Mouse (Mus musculus) mesoderm, embryonic 11.5 days (tissue): Measurements from ENCODE around the gene Specc1l.
A peak's percentile ranks its signal among the peaks of the same experiment; 100 is the strongest.

ENCODE experiments used
- DNase-seq: peaks from one replicate; pipeline ENCODE4 v3.0.0-alpha.2; 2012; ENCODE audit warnings: low read depth, low spot score

The Specc1l gene

GRCm38 (mm10) chr10:75224154-75224553, 12.3 kb downstream of the Specc1l start:
- no peak for DNase-seq

- DNase-seq, result no peak
Measured at GRCm38 (mm10) chr10:75224630-75225029, 12.8 kb downstream of the Specc1l start.

DNA sequence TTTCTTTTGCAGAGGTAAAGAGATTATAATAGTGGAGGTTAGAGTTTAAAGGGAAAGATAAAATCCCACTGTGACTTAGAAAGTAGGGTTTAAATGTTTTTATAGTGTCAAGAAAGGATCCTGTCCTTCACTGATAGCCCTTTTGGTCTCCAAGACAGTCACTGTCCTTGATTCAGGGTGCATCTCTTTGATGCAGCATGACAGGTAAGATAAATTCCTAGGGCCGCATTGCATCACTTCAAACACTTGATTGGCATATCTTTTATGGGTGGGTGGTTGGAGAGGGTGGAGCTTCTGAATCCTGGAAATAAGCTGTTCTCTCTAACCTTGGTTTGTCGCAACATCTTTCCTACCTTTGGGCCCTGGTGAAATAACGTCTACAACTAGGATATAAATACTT, 15.5 kb downstream of the Specc1l start:
- no peak for DNase-seq

- DNase-seq, result no peak
Measured at GRCm38 (mm10) chr10:75230572-75230971, 18.7 kb downstream of the Specc1l start.

GRCm38 (mm10) chr10:75231876-75232275, 20.0 kb downstream of the Specc1l start:
- no peak for DNase-seq

GRCm38 (mm10) chr10:75232612-75233155, 20.8 kb downstream of the Specc1l start:
- no peak for DNase-seq

GRCm38 (mm10) chr10:75233489-75233888, 21.6 kb downstream of the Specc1l start:
- DNase-seq, result no peak

DNA sequence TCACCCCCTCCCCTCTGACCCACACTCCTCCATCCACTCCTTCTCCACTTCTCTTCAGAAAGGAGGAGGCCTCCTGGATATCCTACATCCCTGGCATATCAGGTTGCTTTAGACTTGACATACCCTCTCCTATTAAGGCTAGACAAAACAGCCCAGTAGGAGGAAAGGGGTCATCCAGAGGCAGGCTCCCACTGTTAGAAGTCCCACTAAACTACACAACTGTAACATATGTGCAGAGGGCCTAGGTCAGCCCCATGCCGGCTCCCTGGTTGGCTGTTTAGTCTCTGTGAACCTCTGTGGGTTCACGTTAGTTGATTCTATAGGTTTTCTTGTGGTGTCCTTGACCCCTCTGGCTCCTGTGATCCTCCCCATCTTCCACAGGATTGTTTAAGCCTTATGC, 23.9 kb downstream of the Specc1l start:
- no peak for DNase-seq

- DNase-seq, result no peak
Measured at GRCm38 (mm10) chr10:75236156-75236555, 24.3 kb downstream of the Specc1l start.

DNA sequence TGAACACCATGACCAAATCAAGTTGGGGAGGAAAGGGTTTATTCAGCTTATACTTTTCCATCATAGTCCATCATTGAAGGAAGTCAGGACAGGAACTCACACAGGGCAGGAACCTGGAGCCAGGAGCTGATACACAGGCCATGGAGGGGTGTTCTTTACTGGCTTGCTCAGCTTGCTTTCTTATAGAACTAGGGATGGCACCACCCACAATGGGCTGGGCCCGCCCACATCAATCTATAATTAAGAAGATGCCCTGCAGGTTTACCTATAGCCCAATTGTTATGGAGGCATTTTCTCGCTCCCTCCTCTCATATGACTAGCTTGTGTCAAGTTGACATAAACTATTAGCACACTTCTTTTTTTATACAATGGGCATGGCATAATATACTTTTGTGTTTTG, 25.3 kb downstream of the Specc1l start:
- no peak for DNase-seq

DNA sequence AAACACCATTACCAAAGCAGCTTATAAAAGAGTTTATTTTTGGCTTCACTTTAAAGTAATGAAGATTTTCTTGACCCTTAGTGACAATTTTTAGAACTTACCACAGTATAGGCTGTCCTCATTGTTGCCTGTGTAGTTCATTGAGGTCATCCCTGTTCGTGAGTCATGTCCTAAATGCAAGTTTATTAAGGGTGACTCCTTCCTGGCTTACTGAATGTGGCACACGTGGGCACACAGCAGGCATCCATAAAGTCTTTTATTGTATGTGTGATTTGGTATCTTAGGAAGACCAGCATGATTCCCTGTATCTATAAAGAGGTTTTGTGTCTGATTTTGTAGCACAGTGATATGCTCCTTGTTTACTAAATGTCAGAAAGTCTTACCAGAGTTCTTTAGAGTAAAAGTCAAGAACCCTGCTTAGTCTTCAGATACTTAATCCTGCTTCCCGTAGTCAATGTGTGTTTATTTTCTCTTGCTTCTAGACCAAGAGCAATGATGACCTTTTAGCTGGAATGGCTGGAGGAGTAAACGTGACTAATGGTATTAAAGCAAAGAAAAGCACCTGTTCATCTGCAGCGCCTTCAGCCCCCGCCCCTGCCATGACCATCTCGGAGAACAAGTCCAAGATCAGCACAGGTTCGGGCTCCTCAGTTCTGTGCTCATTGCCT, 28.8 kb downstream of the Specc1l start:
- no peak for DNase-seq

- DNase-seq, result no peak
Measured at GRCm38 (mm10) chr10:75245806-75246205, 33.9 kb downstream of the Specc1l start.

DNA sequence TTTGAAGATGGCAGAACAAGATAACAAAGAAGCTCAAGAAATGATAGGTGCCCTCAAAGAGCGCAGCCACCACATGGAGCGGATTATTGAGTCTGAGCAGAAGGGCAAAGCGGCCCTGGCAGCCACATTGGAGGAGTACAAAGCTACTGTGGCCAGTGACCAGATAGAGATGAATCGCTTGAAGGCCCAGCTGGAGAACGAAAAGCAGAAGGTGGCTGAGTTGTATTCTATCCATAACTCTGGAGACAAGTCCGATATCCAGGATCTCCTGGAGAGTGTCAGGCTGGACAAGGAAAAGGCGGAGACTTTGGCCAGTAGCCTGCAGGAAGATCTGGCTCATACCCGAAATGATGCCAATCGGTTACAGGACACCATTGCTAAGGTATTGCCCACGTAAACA, 34.5 kb downstream of the Specc1l start:
- DNase-seq, result no peak

GRCm38 (mm10) chr10:75251011-75251410, 39.1 kb downstream of the Specc1l start:
- no peak for DNase-seq

DNA sequence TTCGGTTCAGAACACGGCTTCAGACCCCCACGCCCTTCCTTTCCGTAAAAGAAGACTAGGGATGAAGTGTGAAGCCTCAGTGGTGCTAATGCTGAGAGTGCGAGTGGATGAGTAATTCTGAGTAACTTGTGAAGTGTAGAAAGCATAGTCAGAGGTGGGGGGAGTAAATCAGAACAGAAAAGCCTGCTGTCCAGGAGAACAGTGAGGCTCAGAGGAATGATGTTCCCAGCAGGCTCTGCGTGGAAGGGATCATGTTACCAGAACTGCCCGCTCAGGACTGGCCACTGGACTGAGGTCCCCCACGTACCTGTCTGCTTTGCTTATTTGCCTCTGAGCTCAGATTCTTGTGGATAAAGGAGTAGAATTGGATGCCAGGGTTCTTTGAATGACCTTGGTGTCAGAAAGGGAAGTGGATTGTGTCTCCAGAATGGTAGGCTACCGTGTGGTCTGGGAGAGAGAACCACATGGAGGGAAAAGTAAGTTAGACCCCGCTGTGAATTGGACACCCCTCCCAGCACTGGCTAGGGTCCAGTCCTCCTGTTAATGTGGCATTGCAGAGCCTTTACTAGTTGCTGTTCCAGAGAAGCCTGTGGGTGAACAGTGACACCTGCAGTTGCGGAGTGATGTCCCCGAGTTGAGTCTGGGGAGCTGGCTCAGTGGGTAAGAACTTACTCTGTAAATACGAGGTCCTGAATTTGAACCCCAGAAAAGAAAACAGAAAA, 40.6 kb downstream of the Specc1l start:
- peak; percentile 19 for DNase-seq

GRCm38 (mm10) chr10:75255091-75255490, 43.2 kb downstream of the Specc1l start:
- DNase-seq, result peak; percentile 26

DNA sequence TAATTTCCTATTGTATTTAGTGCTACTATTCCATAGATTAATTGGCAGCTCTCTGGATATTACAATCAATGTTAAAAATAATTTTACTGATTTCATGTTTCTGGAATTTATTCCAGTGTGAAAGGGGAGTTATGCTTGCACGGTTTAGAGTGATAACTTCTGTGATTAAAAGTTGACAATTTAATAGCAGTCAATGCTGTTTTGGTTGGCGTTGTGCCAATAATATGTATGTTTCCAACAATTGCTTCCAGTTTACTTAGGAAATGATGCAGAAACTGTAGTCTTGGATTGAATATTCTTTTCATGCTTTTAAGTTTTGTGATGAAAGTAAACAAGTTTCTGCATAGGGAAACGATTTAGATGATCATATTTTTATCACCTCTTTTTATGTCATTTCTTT, 45.5 kb downstream of the Specc1l start:
- DNase-seq, result no peak

GRCm38 (mm10) chr10:75258241-75258640, 46.4 kb downstream of the Specc1l start:
- no peak for DNase-seq

DNA sequence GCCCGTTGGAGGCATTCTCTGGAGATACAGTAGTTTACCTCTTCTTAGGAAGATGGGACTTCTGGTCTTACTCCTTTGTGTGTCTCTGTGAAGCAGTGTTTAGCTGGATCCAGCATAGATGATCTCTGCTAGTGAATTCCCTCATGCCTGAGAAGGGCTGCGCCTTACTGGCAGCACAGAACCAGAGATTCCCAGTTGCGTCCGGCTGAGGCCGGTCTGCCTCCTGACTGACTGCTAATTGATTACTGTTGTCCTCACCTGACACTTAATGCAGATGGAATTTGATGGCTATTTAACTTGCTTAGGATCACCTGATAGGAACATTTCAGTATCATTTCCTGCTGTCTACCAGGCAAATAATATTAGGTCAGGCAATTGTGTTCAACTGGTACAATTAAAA, 49.4 kb downstream of the Specc1l start:
- no peak for DNase-seq

- no peak for DNase-seq
Measured at GRCm38 (mm10) chr10:75264993-75265555, 53.2 kb downstream of the Specc1l start.

DNA sequence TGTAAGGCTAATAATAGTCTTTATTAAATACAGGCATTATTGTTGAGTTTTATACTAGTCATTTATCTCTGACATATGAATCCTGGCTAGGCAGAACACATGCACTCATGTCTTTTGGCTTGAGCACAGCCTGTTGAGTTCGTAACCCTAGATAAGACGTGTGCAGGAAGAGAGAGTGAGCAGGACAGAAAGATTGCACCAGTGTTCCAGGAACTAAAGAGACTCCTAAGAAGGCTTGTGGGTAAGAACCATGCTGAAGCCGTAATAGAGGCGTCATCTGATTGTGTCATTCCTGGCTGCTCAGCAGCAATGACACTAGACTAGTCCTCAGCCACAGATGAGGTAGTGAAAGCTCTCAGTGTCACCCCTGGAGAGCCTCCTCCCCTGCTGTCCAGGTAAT, 61.1 kb downstream of the Specc1l start:
- DNase-seq, result no peak

GRCm38 (mm10) chr10:75276427-75277013, 64.6 kb downstream of the Specc1l start:
- DNase-seq, result no peak
